Mouse (Mus musculus): ENCODE measurements around the gene Gm3625. TPM values are rescaled to one million over a fixed set of nuclear protein-coding genes. Genes with fewer than 3 reads are reported as not detected.

The Gm3625 gene
- polyA plus RNA-seq (2012; rRNA removed), result not detected in 2 replicates

DNA sequence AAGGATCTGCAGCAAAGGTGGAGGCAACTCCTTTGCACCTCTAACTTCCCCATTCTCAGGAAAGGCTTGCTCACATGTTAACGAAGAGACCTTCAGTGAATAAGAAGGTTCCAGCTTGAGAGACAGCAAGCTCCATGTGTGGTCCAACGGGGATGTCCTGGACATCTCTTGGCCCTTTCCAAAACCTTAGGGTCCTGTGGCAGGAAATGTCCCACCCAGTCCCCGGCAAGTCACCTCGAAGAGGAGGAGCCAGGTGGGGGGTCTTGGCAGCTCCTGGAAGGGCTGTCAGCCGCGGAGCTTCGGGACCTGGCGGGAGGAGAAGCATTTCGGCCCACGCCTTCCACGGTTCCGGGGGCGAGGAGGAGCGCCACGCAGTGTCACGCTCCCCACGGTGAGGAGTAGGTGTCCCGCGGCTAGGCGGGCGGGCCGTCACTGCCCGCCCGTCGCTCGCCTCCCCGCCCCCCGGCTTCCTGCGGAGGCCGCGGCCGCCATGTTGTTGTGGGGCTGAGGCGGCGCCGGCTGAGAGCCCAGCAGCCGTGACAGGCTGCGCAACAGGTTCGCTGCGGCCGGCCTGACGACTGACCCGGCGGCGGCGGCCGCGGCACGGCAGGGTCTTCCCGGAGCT is at the start of gene Gm3625, which contains the start of gene Itsn2:
Gm3625 (minus strand) TSS at position 387 of the 625 bp plus-strand sequence.
Itsn2 (plus strand) TSS at position 98 of the 625 bp plus-strand sequence.
- peak in 1 of 2 experiments; percentile 63 for DNase-seq (ENCODE audit: extremely low spot score in 1 of 2, low spot score in 1 of 2)

DNA sequence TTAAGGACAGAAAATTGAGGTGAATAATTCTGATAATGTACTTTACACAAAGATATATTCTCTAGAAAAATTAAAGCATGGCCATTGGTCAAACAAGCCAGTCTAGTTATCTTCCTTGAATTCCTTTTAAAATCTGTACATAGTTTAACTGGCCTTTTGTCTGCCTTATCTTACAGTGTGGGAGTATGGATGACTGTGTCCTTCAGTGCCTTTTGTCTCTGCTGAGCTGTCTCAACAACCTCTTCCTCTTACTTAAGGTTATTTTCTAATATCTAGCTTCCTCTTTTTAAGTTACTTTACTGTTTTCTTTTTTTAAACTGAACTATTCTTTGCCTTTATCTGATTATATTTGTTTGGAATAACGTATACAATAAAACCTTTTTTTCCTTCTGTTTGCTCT is 48.0 kb upstream of the Gm3625 start:
- no peak for DNase-seq (ENCODE audit: extremely low spot score in 1 of 2, low spot score in 1 of 2)

DNA sequence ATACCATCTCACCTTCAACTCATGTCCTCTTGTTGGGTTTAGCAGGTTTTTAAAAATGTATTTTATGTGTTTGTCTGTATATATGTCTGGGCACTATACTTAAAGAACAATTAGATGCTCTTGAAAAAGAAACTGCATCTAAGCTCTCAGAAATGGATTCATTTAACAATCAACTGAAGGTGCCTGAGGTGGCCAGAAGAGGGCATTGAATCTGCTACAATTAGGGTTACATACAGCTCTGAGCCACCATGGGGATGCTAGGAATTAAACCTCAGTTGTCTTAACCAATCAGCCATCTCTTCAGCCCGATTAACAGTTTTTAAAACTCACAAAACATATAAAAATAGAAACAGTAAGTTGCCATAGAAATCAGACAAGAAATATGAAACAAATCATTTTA is 45.7 kb upstream of the Gm3625 start:
- DNase-seq (ENCODE audit: extremely low spot score in 1 of 2, low spot score in 1 of 2), result no peak

DNA sequence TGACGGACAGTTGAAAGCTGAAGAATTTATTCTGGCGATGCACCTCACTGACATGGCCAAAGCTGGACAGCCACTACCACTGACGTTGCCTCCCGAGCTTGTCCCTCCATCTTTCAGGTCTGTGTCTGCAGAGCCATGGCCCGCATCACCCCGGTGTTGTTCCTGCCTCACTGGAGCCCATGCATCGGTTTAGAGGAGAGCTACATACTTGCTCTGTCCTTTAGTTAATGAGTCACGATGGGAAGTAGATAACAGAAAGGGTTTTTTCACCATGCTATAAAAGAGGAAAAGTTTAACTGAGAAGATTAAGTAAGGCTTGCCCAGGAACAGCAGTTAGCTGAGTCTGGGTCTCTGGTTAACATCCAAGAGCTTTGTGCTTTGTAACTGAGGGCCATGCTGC is 40.2 kb upstream of the Gm3625 start:
- no peak for DNase-seq (ENCODE audit: extremely low spot score in 1 of 2, low spot score in 1 of 2)

DNA sequence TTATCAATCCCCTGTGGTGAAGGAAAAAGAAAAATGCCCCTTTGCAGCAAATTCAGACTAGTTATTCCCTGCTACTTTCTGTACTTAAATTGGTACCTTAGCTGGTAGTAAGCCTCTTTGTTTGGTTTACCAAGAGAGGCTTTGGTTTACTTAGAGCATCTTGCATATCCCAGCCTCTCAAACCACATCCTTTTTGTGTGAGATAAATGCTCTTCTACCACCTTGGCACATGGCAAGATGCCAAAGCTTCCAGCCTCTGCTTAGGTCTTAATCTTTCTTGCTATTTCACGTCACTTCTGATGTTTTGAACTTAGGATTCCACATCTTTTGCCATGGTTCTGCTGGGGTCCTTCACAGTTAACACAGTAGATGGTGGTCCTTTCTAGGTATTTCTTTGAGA is 31.5 kb upstream of the Gm3625 start:
- DNase-seq (ENCODE audit: extremely low spot score in 1 of 2, low spot score in 1 of 2), result no peak

DNA sequence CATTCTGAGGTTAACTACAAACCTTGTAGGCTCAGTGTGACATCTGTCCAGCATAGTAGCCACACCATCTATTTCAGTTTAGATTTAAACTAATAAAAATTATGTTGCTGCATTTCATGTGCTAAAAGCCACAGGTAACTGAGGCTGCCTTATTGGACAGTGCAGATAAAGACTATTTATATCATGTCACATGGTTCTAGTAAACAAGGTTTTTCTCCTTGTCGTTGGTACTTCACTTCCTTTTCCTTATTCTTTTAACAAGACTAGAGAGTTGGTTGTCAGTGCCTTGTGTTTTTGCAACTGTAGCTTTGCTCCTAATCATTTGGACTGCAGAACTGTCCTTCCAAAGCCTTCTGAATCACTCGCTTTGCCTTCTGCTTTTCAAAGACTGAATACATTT is 22.0 kb upstream of the Gm3625 start:
- DNase-seq (ENCODE audit: extremely low spot score in 1 of 2, low spot score in 1 of 2), result no peak

DNA sequence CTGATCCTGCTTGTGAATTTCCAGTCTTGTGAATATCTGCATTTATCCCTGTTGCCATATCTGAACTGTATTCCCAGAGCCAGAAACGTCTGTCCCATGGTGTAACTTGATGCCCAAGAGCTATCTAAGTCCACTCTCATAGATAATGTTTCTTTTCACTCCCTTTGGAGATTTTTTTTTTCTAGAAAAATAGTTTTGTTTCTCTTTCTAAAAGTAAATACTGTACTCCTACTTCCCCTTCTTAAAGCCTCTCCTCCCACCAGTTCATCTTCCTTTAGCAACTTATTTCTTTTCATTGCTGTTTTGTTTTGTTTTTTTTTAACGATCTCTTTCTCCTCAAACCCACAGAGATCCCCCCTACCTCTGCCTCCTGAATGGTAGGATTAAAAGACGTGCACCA is 13.9 kb upstream of the Gm3625 start:
- DNase-seq (ENCODE audit: extremely low spot score in 1 of 2, low spot score in 1 of 2), result no peak

DNA sequence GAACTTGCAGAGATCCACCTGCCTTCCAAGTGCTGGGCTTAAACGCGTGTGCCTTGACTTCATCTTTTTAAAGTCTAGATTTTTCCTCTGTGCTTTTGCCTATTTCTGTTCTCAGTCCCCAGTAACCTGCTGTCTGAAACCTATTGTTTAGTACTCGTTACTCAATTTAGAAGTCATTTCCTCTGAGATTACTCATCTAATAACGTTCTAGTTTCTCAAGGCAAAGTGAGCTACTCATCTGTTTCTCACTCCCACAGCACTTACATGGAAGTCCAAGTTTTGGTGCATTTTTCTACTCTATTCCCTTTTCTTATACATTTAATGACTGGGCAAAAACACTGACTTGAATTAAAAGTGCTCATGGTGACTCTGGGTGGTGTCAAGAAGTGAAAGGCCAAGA is 7.0 kb upstream of the Gm3625 start:
- no peak for DNase-seq (ENCODE audit: extremely low spot score in 1 of 2, low spot score in 1 of 2)

DNA sequence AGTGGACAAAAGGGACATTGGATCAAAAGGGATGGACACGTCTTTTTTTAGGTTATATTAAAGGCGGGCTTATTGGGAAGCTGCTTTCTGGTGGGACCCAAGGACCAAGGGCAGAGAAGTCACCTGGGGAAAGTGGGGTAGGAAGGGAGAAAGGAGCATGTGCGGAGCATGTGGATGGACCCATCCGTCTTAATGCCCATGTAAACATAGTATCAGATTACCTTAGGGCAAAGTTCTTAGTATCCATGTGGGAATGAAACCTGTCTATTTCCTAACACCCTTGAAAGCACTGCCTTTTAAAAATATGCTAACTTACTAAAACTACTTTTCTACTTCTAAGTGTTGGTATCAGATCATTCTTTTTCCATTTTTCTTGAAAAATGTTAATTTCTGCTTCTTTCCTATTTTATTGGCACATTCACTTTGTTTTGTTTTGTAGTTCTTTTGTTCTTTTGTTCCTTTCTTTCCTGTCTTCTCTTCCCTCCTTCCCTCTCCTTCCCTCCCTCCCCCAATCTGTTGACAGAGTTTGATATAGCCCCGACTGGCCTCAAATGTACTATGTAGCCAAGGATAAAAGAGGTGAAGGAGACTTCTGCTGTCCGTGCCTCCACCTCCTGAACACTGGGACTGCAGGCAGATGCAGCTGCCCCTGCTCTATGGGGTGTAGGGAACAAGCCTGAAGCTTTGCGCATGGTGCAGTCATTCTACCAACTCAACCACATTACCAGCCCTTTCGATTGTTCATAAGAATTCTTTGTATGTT is 6.1 kb upstream of the Gm3625 start:
- DNase-seq (ENCODE audit: extremely low spot score in 1 of 2, low spot score in 1 of 2), result no peak

DNA sequence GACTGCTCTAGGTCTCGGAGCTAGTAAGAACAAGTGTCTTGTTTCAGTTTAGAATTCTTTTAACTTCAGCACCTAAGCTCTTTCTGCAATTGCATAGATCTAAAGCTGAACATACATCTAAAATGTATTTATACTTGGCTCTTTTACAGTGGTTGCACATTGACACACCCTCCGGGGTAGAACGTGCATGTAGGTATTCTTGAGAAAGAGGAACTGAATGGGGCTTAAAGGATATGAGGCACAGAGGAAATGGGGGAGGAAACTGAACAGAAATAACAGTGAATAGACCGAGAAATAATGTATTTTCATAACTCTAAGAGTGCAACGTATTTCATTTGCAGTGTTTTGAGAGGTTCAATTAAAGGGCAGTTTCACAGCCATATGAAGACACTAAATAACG is 2.3 kb upstream of the Gm3625 start:
- no peak for DNase-seq (ENCODE audit: extremely low spot score in 1 of 2, low spot score in 1 of 2)

DNA sequence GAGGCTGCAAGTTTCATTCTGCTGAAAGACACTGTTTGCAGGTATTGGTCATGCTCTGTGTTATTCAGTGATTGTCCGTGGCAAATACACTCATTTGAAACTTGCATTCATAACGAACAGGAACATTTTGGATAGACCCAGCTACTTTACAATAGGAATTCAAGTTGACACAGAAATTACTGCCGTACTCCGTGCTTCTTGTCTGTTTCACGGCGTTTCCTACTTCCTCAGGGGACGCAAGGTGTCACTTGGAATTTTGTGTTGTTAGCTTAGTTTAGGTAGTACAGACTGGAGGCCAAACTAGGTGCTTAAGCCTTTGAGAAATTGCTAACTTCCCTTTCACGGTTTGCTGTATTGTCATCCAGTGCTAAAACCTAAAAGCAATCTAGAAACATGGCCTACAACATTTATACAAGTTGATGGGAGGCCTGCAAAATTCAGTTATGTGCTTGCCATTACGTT is 1.2 kb upstream of the Gm3625 start:
- no peak for DNase-seq (ENCODE audit: extremely low spot score in 1 of 2, low spot score in 1 of 2)

DNA sequence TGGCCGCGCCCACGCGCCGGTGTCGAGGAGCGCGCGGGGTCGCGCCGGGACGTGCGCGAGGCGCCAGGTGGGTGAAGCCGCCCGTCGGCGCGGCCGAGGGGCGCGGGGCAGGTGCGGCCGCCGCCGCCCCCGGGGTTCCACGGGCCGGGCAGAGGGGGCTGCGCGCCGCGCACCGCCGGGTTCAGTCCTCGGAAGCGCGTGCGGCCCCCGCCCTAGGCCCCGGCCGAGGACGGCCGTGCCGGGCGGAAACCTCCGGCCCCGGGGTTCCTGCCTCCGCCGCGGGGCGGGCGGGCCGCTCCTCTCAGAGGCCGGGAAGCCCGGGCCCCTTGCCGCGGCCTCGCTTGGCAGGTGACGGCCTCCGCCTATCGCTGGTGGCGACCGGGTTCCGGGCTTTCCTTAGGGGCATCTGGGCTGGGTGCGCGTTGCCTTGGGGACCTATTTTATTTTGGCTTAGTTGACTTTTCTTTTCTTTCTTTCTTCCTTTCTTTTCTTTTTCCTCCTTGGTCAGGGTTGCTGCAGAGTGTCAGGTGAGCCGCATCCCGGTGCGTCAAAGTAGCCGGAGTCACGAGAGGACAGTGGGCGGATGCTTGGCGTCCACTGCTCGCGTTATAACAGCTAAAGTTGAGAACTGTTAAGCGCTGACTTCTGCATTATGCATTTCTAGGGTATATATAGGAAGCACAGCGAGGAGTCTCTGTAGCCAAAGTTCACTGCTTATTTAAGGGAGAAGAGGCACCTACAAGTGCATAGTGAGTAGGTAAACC is 621 bp upstream of the Gm3625 start:
- DNase-seq (ENCODE audit: extremely low spot score in 1 of 2, low spot score in 1 of 2), result peak in 1 of 2 experiments; percentile 58

DNA sequence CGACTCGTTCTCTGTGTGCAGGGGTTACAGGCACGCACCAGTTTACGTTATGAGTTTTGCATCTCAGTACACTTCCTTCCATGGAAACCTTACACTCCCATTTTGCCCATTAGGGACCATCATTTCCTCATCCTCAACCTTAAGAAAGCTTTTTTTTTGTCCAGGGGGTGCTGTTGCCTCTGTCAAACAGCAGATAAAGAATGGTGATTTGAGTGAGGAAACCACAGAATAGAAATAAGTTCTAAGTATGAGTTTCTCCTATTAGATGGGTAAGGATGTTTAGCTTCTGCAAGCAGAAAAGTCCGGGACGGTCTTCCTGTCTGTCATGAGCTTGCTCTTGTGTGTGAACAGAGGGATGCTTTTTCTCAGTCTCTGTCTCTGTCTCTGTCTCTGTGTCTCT is 702 bp downstream of the Gm3625 start:
- no peak for DNase-seq (ENCODE audit: extremely low spot score in 1 of 2, low spot score in 1 of 2)

DNA sequence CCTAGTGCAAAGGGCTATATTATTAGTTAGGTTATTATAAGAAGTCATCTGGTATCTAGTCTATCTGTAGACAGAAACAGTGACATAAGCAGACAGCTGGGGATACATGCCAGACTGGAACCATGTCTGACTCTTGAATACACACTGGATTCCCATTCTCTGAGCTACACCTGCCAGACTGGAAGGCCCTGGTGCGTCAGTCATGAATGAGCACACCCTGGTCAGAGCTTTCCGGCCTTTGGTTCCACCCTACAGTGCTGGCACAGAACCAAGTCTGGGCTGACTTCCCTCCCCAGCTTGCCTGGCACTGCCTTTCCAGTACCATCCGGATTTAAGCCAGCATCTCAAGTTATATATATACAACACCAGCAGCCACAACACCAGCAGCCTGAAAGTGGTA is 4.1 kb downstream of the Gm3625 start:
- DNase-seq (ENCODE audit: extremely low spot score in 1 of 2, low spot score in 1 of 2), result no peak

DNA sequence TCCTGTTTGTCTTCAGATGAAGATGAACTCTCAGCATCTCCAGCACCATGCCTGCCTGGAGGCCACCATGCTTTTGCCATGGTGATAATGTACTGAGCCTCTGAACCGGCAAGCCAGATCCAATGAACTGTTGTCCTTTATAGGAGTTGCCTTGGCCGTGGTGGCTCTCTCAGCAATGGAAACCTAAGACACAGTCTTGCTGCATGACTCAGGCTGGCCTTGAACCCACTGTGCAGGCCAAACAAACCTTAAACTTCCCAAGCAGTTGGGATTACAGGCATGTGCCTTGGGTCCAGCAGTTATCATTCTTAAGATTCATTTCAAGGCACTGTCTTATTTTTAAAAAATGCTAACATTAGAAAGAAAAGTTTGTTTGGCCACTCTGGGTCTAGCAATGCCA is 4.9 kb downstream of the Gm3625 start:
- DNase-seq (ENCODE audit: extremely low spot score in 1 of 2, low spot score in 1 of 2), result no peak

DNA sequence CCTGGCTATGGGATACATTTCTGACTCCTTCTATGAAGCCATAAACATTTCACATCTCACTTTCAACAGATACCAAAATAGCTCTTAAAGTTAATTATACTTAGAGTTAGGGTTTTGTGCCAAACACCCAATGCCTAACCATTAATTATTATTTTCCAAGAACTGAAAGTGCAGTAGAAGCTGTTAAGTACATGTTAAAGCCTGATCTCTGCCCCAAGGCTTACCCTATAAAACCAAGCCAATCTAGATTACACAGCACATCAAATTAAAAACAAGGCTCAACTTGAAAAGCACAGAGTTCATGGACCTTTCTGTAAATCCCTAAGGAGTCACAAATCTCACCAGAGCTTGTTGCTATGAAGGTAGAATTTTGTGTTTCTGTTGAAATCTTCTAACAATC is 10.4 kb downstream of the Gm3625 start:
- no peak for DNase-seq (ENCODE audit: extremely low spot score in 1 of 2, low spot score in 1 of 2)

DNA sequence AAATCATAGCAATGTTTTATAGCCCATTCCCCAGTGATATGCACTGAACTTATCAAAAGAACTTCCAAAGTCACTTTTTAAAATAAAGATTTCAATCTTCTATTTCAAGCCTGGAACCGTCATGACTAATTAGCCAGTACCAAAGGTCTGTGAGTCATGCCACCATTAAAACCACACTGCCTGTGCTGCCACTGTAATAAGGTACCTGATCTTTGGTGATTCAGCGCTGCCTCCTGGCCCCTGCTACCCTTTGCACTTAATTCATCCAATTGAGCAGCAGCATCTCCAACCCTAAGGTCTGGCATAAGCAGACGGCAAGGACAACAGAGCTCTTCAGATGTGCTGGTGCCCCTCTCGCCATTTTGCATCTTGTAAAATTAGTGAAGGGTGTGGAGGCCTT is 18.7 kb downstream of the Gm3625 start:
- no peak for DNase-seq (ENCODE audit: extremely low spot score in 1 of 2, low spot score in 1 of 2)

DNA sequence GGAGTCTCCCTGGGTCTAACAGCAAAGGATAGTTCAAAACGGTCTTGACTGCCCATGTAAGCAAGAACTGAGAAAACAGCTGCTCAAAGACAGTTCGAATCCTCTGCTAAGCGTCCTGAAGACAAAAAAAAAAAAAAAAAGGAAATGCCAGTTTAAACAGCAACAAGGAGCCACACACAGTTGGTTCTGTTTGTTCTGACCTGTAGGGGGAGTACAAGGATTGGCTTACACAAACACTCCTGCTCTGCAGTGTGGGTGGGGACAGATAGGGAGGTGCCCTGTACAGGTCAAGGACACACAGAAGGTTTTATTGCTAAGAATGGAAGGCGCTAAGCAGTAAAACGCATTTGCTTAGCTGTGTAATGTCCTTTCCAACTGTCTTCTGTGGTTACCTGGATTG is 20.9 kb downstream of the Gm3625 start:
- peak in 1 of 2 experiments; percentile 57 for DNase-seq (ENCODE audit: extremely low spot score in 1 of 2, low spot score in 1 of 2)

DNA sequence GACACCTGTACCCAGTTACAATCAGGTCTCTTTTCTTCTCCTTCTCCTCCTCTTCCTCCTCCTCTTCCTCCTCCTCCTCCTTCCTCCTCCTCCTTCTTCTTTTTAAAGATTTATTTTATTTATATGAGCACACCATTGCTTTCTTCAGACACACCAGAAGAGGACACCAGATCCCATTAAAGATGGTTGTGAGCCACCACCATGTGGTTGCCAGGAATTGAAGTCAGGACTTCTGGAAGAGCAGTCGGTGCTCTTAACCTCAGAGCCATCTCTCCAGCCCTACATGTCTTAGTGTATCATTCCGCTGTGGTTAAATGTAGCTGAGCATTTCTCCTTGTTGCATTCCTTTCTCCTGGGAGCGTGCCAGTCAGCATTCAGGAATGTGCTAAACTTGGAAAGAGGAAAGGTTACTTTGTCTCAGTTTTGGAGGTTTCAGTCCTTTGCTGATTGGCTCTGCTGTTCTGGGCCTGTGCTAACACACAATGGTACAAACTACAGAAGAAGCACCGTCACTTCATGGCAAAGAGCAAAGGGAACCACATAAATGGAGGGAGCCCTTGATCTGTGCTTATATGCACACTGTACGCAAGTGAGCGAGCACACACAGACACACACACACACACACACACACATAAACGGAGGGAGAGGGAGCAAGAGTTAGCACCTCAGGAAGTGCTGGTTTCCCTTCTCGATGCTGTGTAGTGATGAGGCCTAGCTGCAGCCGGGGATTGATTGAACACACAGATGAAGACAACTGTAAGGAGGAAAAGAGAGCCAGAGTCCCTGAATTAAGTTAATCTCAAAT is 34.0 kb downstream of the Gm3625 start:
- DNase-seq (ENCODE audit: extremely low spot score in 1 of 2, low spot score in 1 of 2), result no peak

DNA sequence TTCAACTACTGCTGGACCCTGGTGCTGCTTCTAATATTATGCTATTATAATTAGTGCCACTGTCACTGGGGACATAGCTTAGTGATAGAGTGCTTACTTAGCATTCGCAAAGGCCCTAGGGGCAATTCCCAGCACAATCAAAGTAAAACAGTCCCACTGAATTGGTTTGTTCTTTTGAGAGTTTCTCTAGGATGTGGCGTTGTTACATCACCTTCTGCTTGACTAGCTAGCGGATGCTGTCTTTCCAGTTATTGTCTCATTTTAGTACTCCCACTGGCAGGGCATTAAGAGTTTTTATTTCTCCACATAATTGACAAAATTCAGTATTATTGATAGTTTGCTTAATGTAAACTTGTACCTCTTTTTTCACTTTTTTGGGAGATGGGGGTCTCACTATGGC is 34.7 kb downstream of the Gm3625 start:
- no peak for DNase-seq (ENCODE audit: extremely low spot score in 1 of 2, low spot score in 1 of 2)

DNA sequence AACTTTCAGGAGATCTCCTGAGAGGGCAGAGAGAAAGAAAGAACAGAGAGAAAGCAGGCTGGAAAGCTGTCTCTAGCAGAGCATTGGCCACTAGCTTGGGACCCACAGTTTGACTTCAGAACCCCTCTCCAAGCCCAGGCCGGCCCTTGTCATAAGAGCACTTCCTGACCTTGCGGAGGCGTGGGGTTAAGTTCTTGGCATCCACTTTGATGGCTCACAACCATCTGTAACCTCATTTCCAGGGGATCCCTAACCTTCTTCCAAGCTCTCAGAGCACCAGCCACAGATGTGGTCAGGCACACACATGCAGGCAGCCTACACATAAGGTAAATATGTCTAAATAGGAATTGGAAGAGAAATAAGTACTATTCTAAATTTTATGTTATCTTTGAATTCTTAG is 35.3 kb downstream of the Gm3625 start:
- no peak for DNase-seq (ENCODE audit: extremely low spot score in 1 of 2, low spot score in 1 of 2)
